Mouse (Mus musculus) megakaryocyte, adult 5-6 weeks (primary cell): Measurements from ENCODE around the gene Apc2. TPM values are rescaled to one million over a fixed set of nuclear protein-coding genes. Genes with fewer than 3 reads are reported as not detected.
"Not testable (repeated sequence)": the region's sequence is repeated elsewhere in the genome, so short reads cannot be mapped to it uniquely, and the experiment has no call there.

Source experiments
- ATAC-seq: 2 replicates; pipeline ENCODE4 v1.8.0; 2016; ENCODE audit warnings: mild to moderate bottlenecking, inconsistent platforms; ENCODE audit not compliant: poor library complexity, severe bottlenecking
- total RNA-seq, 2 experiments: library from RNA; stranded (forward) in 1 of 2; stranded (reverse) in 1 of 2; fragments of 153-499, 151-499 nt in 1 of 2; fragments of 221-1000, 200-1000 nt in 1 of 2; gene quantifications; 2 replicates each; pipeline versions ENCODE4 v1.2.3 to v1.2.4; 2015 to 2017

Gene Apc2
- not detected in 2 replicates for total RNA-seq (2015)
- not detected in 2 replicates for total RNA-seq (2017)

- ATAC-seq = peak; percentile 50
Measured at GRCm38 (mm10) chr10:80295618-80296425, at the start of gene Apc2. Gene Apc2 (plus strand): TSS chr10:80295977.

GRCm38 (mm10) chr10:80247849-80248248 is 47.9 kb upstream of the Apc2 start:
- no peak for ATAC-seq

GRCm38 (mm10) chr10:80248437-80248836 is 47.3 kb upstream of the Apc2 start:
- ATAC-seq = not testable (repeated sequence)

GRCm38 (mm10) chr10:80248971-80249640 is 46.7 kb upstream of the Apc2 start, which contains the start of gene Ndufs7:
Gene Ndufs7 (plus strand): TSS chr10:80249121.
- peak; percentile 90 for ATAC-seq

GRCm38 (mm10) chr10:80250059-80250458 is 45.7 kb upstream of the Apc2 start:
- no peak for ATAC-seq

GRCm38 (mm10) chr10:80250573-80250972 is 45.2 kb upstream of the Apc2 start:
- ATAC-seq = no peak

- no peak for ATAC-seq
Measured at GRCm38 (mm10) chr10:80252011-80252410, 43.8 kb upstream of the Apc2 start.

GRCm38 (mm10) chr10:80252493-80253274 is 43.1 kb upstream of the Apc2 start:
- ATAC-seq = no peak

- no peak for ATAC-seq
Measured at GRCm38 (mm10) chr10:80253551-80253950, 42.2 kb upstream of the Apc2 start.

- ATAC-seq = no peak
Measured at GRCm38 (mm10) chr10:80254331-80255297, 41.2 kb upstream of the Apc2 start.

GRCm38 (mm10) chr10:80255881-80256535 is 39.8 kb upstream of the Apc2 start:
- no peak for ATAC-seq

- ATAC-seq = no peak
Measured at GRCm38 (mm10) chr10:80257936-80258335, 37.8 kb upstream of the Apc2 start.

GRCm38 (mm10) chr10:80258752-80259462 is 36.9 kb upstream of the Apc2 start:
- no peak for ATAC-seq

GRCm38 (mm10) chr10:80259463-80259805 is 36.3 kb upstream of the Apc2 start:
- no peak for ATAC-seq

- ATAC-seq = no peak
Measured at GRCm38 (mm10) chr10:80259861-80260641, 35.7 kb upstream of the Apc2 start.

- peak; percentile 62 for ATAC-seq
Measured at GRCm38 (mm10) chr10:80260642-80261584, 34.9 kb upstream of the Apc2 start, which contains the start of the genes Gamt and Dazap1. Gene Gamt (minus strand): TSS chr10:80261012. Gene Dazap1 (plus strand): TSS chr10:80261486.

- peak; percentile 62 for ATAC-seq
Measured at GRCm38 (mm10) chr10:80261585-80261968, 34.2 kb upstream of the Apc2 start.
